Mouse (Mus musculus): ENCODE data around the gene Dnah12. TPM values are rescaled to one million over a fixed set of nuclear protein-coding genes. Genes with fewer than 3 reads are reported as not detected.
"Not testable (repeated sequence)": the region's sequence is repeated elsewhere in the genome, so short reads cannot be mapped to it uniquely, and the experiment has no call there.

The Dnah12 gene
- total and polyA plus RNA-seq, 2 experiments, result not detected

- DNase-seq (ENCODE audit: extremely low read depth, low read depth, low spot score), result peak; percentile 90
- Histone ChIP-seq H3K4me3 (ENCODE audit: insufficient read depth, low read depth, low read length) (peak within 1 kb of the TSS; percentile 97), H3K27ac (replicated peaks; ENCODE audit: insufficient read depth, low read depth, low read length) (peak within 1 kb of the TSS; percentile 97), H3K9ac (ENCODE audit: low read depth, low read length) (peak within 1 kb of the TSS; percentile 86), H3K79me2 (ENCODE audit: control insufficient read depth, insufficient read depth, low read length) (peaks cover 5% of the 10 kb centered on the region; the same call in 1 of the 2 replicates), H3K27me3 (ENCODE audit: control insufficient read depth, insufficient read depth, low read length) (no peaks in the 10 kb centered on the region), H3K4me1 (ENCODE audit: control insufficient read depth, insufficient read depth, low read length) (peaks cover 11% of the 10 kb centered on the region), H3K36me3 (ENCODE audit: control insufficient read depth, insufficient read depth, low read length) (peaks cover 14% of the 10 kb centered on the region)
- TF ChIP-seq POLR2A (IDR thresholded peaks at IDR 0.05; ENCODE audit: extremely low read depth, insufficient read depth, low read length) (peak; percentile 69; the same call in 1 of the 2 replicates), CTCF (IDR thresholded peaks at IDR 0.05; ENCODE audit: low read depth, low read length) (no peak)
- under 1% methylated on average over 70 of the region's 70 CpGs for WGBS
Observed at GRCm38 (mm10) chr14:26669292-26670073, 23.6 kb upstream of the Dnah12 start, which contains the start of gene Pde12. Gene Pde12 (minus strand): TSS chr14:26669883.

DNA sequence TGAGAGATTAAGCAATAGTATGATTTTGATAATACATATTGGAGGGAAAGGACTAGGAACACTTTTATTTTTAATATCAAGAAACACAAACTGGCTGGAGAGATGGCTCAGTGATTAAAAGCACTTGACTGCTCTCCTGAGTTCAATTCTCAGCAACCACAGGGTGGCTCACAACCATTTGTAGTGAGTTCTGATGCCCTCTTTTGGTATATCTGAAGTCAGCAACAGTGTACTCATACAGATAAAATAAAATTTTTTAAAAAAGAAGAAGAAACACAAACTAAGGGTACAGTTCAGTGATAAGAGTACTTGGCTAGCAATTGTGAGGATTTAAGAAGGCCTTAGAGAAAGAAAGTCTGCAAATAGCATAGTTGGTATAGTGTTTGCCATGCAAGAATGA, 22.1 kb upstream of the Dnah12 start:
- DNase-seq (ENCODE audit: extremely low read depth, low read depth, low spot score), result no peak
- Histone ChIP-seq H3K36me3 (ENCODE audit: control insufficient read depth, insufficient read depth, low read length) (peaks cover 3% of the 10 kb centered on the region), H3K79me2 (ENCODE audit: control insufficient read depth, insufficient read depth, low read length) (0 out of 2 replicates have a peak, but pooled peaks cover 2% of the 10 kb centered on the region), H3K27ac (replicated peaks; ENCODE audit: insufficient read depth, low read depth, low read length) (no peak overlapping the region), H3K4me1 (ENCODE audit: control insufficient read depth, insufficient read depth, low read length) (peaks cover 11% of the 10 kb centered on the region), H3K9ac (ENCODE audit: low read depth, low read length) (no peak overlapping the region), H3K27me3 (ENCODE audit: control insufficient read depth, insufficient read depth, low read length) (no peaks in the 10 kb centered on the region), H3K4me3 (ENCODE audit: insufficient read depth, low read depth, low read length) (no peak overlapping the region)
- TF ChIP-seq POLR2A (IDR thresholded peaks at IDR 0.05; ENCODE audit: extremely low read depth, insufficient read depth, low read length), result no peak
- no peak for TF ChIP-seq CTCF (IDR thresholded peaks at IDR 0.05; ENCODE audit: low read depth, low read length)

DNA sequence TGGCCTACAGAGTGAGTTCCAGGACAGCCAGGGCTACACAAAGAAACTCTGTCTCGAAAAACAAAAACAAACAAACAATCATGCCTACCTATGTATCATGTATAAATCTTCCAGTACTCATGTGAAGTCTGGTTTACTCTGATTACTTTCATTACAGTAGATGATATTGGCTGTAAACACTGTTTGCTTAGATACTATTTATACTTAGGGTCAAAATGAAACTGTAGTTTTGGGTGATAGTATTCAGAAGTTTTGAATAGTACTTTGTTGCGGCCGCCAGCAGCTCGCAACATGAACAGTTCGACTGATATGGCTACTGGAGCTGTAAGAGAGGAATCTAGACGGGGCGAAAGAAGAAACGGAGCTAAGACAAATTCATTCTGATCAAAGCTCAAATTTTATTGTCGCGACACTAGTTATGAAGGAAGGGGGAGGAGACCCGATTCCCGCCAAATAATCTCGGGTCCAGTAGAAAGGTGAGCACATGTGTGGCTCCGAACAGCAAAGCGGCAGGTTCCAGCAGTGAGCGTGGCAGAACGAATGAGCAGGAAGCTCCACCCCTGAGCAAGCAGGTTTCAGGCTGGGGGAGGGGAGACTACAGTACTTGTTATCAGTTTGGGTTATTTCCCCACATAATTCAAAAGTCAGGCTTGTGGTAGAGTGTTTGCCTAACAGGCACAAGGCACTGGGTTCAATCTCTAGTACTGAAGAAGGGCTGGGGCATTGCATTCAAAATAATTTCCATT, 21.0 kb upstream of the Dnah12 start:
- H3K36me3 ChIP-seq (ENCODE audit: control insufficient read depth, insufficient read depth, low read length); H3K79me2 ChIP-seq (ENCODE audit: control insufficient read depth, insufficient read depth, low read length); H3K9ac ChIP-seq (ENCODE audit: low read depth, low read length); H3K4me3 ChIP-seq (ENCODE audit: insufficient read depth, low read depth, low read length); H3K4me1 ChIP-seq (ENCODE audit: control insufficient read depth, insufficient read depth, low read length); H3K27me3 ChIP-seq (ENCODE audit: control insufficient read depth, insufficient read depth, low read length); H3K27ac ChIP-seq (replicated peaks; ENCODE audit: insufficient read depth, low read depth, low read length): not testable (repeated sequence)
- WGBS, result 50% methylated on average over 17 of the region's 17 CpGs
- peak; percentile 63 for DNase-seq (ENCODE audit: extremely low read depth, low read depth, low spot score)

DNA sequence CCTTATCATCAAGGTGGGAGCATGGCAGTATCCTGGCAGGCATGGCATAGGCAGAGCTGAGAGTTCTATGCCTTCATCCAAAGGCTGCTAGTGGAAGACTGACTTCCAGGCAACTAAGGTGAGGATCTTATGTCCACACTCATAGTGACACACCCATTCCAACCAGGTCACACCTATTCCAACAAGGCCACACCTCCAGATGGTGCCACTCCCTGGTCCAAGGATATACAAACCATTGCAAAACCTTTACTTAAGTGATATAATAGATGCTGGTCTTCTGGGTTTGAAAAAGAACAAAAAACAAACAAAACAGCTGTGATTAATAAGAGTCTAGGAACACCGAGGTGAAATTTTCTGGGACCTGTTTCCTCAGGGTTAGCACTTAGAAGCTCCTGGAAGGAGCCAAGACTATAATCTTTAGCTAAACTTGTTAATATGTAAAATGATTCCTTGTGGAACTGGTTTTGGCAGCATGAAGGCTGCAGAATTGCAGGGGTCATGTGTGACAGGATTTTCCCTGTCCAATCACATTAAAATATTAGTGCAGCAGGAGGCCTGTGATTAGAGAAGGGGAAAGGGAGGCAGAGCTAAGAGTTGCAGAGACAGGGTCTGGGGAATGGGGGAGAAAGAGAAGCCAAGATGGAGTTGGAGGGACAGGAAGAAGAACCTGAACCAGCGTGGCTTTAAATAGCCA, 18.5 kb upstream of the Dnah12 start:
- not testable (repeated sequence) for H3K27ac ChIP-seq (replicated peaks; ENCODE audit: insufficient read depth, low read depth, low read length); DNase-seq (ENCODE audit: extremely low read depth, low read depth, low spot score); H3K4me1 ChIP-seq (ENCODE audit: control insufficient read depth, insufficient read depth, low read length); H3K36me3 ChIP-seq (ENCODE audit: control insufficient read depth, insufficient read depth, low read length); H3K4me3 ChIP-seq (ENCODE audit: insufficient read depth, low read depth, low read length); H3K27me3 ChIP-seq (ENCODE audit: control insufficient read depth, insufficient read depth, low read length); H3K9ac ChIP-seq (ENCODE audit: low read depth, low read length); H3K79me2 ChIP-seq (ENCODE audit: control insufficient read depth, insufficient read depth, low read length)
- WGBS, result 87% methylated on average over 2 of the region's 2 CpGs

DNA sequence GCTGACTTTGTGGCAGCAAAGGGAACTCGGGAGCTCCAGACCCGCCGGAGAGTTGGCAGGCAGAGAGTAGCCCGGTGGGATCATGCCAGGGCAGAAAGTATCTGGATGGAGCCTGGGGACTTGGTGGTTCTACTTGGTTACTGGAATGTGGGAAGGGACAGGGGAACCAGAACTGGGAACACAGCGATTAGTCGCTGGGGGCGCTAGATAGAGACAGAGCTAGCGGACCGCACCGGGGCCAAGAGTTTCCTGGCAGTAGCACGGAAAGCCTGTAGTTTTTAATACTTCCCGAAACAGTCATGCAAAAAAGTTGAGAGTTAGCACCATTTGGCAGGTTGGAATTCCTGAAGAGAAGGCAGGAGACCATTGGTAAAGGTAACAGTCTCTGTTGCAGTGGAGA, 17.7 kb upstream of the Dnah12 start:
- Histone ChIP-seq H3K36me3 (ENCODE audit: control insufficient read depth, insufficient read depth, low read length) (no peaks in the 10 kb centered on the region), H3K79me2 (ENCODE audit: control insufficient read depth, insufficient read depth, low read length) (no peaks in the 10 kb centered on the region), H3K27ac (replicated peaks; ENCODE audit: insufficient read depth, low read depth, low read length) (no peak overlapping the region), H3K9ac (ENCODE audit: low read depth, low read length) (no peak overlapping the region), H3K27me3 (ENCODE audit: control insufficient read depth, insufficient read depth, low read length) (no peaks in the 10 kb centered on the region), H3K4me3 (ENCODE audit: insufficient read depth, low read depth, low read length) (no peak overlapping the region), H3K4me1 (ENCODE audit: control insufficient read depth, insufficient read depth, low read length) (peaks cover 2% of the 10 kb centered on the region)
- no peak for DNase-seq (ENCODE audit: extremely low read depth, low read depth, low spot score)
- WGBS, result 24% methylated on average over 12 of the region's 12 CpGs
- TF ChIP-seq POLR2A (IDR thresholded peaks at IDR 0.05; ENCODE audit: extremely low read depth, insufficient read depth, low read length), result no peak
- peak; percentile 30; the same call in 1 of the 2 replicates for TF ChIP-seq CTCF (IDR thresholded peaks at IDR 0.05; ENCODE audit: low read depth, low read length)
